Mouse (Mus musculus): ENCODE results near the gene Dok4. TPM values are rescaled to one million over a fixed set of nuclear protein-coding genes. Genes with fewer than 3 reads are reported as not detected.
A peak's percentile ranks its signal among the peaks of the same experiment; 100 is the strongest.
"Not testable (repeated sequence)": the region's sequence is repeated elsewhere in the genome, so short reads cannot be mapped to it uniquely, and the experiment has no call there.

The Dok4 gene
- polyA plus RNA-seq, 1 experiment = 3.8 TPM

DNA sequence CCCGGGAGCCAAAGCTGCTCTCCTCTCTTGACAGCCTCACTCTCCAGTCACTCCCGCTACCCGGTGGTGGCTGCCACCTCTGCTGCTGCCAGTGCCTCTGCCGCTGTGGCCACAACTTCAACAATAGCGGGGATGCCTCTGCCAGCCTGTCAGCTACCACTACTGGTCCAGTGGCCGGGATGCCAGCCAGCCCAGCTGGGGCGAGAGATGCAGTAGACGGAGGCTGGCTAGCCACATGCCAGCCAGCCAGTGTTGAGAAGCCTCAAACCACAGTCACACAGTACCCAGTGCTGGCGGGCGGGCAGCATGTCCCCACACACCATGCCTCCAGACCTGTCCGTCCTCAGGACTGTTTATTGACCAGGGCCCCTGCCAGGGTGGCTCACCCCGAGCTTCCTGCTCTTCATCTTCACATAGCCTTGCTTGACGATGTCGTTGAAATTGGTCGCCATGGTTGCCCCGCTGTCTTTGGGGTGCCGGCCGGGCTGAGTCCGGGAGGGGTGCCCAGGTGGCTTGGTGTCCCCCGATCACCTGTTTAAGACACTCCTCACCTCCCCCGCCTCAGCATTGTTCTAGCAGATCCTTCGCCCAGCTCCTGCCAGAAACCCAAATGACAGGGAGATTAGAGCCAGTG is 5.5 kb downstream of the Dok4 start:
- Histone ChIP-seq H3K4me3 (ENCODE audit: insufficient read depth, low read depth, low read length) (peak overlapping the region; percentile 53), H3K4me1 (ENCODE audit: control insufficient read depth, insufficient read depth, insufficient read length, low read length) (peaks cover 18% of the 10 kb centered on the region), H3K27ac (replicated peaks; ENCODE audit: low read depth, low read length) (peak overlapping the region; percentile 39; the same call in 1 of the 2 replicates)

DNA sequence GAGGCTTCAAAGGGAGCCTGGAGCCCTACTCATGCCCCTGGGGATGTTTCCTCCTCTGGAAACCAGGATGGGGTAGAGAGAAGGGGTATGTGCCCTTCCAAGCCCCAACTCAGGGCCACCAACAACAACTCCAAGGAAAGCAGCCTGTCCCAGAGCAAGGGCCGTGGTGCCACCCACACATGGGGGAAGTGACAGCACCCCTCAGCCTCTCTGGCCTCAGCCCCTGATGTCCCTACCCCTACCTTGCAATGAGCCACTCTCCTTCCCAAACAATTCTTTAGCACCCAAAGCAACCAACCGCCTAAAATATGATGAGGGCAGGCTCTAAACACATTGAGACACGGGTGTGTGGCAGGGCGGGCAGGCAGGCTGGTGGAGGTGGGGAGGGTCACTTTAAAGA is 6.1 kb downstream of the Dok4 start:
- Histone ChIP-seq H3K27ac (replicated peaks; ENCODE audit: low read depth, low read length) (no peak overlapping the region), H3K4me3 (ENCODE audit: insufficient read depth, low read depth, low read length) (no peak overlapping the region), H3K4me1 (ENCODE audit: control insufficient read depth, insufficient read depth, insufficient read length, low read length) (peaks cover 18% of the 10 kb centered on the region)

GRCm38 (mm10) chr8:94869146-94869545 is 7.0 kb downstream of the Dok4 start:
- H3K27ac ChIP-seq (replicated peaks; ENCODE audit: low read depth, low read length) = no peak overlapping the region
- no peak overlapping the region for H3K4me3 ChIP-seq (ENCODE audit: insufficient read depth, low read depth, low read length)
- peaks cover 18% of the 10 kb centered on the region for H3K4me1 ChIP-seq (ENCODE audit: control insufficient read depth, insufficient read depth, insufficient read length, low read length)

GRCm38 (mm10) chr8:94866921-94867320 is 9.2 kb downstream of the Dok4 start:
- H3K4me3 ChIP-seq (ENCODE audit: insufficient read depth, low read depth, low read length) = no peak overlapping the region
- peaks cover 19% of the 10 kb centered on the region for H3K4me1 ChIP-seq (ENCODE audit: control insufficient read depth, insufficient read depth, insufficient read length, low read length)
- H3K27ac ChIP-seq (replicated peaks; ENCODE audit: low read depth, low read length) = no peak overlapping the region

- Histone ChIP-seq H3K4me1 (ENCODE audit: control insufficient read depth, insufficient read depth, insufficient read length, low read length) (peaks cover 13% of the 10 kb centered on the region), H3K27ac (replicated peaks; ENCODE audit: low read depth, low read length) (no peak overlapping the region), H3K4me3 (ENCODE audit: insufficient read depth, low read depth, low read length) (no peak overlapping the region)
Observed at GRCm38 (mm10) chr8:94865292-94865691, 10.8 kb downstream of the Dok4 start.

DNA sequence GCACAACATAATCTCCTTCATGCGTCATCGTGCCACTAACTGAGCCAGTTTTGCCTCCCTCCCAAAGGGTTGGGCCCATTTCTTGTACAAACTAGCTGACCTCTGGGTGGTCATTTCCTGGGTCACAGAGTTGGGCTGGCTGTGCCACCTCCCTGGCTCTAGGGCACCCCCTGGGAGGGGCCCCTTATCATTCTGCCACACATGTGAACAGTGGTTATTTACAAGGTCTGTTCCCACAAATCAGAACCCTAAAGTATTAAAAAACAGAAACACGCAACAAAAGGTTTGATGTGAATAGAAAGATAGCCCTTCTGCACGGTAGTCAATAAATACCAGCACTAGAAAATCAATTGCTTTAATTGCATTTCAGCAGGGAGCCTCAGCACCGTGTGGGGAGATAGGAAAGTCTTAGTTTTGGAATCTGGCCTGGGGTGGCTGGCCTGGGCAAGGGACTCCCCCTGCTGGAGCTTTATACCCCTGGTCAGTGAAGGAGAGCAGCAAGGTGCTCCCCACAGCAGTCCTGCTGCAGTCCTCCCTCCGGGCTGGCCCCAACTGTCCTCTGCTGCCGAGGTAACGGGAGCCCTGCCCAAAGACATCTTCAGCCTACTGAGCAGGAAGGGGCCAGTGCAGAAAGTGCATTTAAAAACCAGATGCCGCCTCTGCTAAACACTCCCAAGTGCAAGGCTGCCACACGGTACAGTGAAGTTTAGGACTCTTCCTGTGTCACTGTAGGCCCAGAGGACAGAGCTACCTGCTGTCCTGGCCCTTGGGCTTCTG is 12.0 kb downstream of the Dok4 start:
- no peak overlapping the region for H3K4me3 ChIP-seq (ENCODE audit: insufficient read depth, low read depth, low read length)
- peaks cover 5% of the 10 kb centered on the region for H3K4me1 ChIP-seq (ENCODE audit: control insufficient read depth, insufficient read depth, insufficient read length, low read length)
- 0 out of 2 replicates have a peak overlapping the region, but pooled peaks have one; percentile 14 for H3K27ac ChIP-seq (replicated peaks; ENCODE audit: low read depth, low read length)

- Histone ChIP-seq H3K4me1 (ENCODE audit: control insufficient read depth, insufficient read depth, insufficient read length, low read length) (0 out of 2 replicates have a peak, but pooled peaks cover 2% of the 10 kb centered on the region), H3K27ac (replicated peaks; ENCODE audit: low read depth, low read length) (peak overlapping the region; percentile 28), H3K4me3 (ENCODE audit: insufficient read depth, low read depth, low read length) (no peak overlapping the region)
Observed at GRCm38 (mm10) chr8:94862487-94863220, 13.5 kb downstream of the Dok4 start.

- Histone ChIP-seq H3K4me3 (ENCODE audit: insufficient read depth, low read depth, low read length) (no peak overlapping the region), H3K27ac (replicated peaks; ENCODE audit: low read depth, low read length) (no peak overlapping the region), H3K4me1 (ENCODE audit: control insufficient read depth, insufficient read depth, insufficient read length, low read length) (0 out of 2 replicates have a peak, but pooled peaks cover 2% of the 10 kb centered on the region)
Observed at GRCm38 (mm10) chr8:94861352-94861910, 14.7 kb downstream of the Dok4 start.

DNA sequence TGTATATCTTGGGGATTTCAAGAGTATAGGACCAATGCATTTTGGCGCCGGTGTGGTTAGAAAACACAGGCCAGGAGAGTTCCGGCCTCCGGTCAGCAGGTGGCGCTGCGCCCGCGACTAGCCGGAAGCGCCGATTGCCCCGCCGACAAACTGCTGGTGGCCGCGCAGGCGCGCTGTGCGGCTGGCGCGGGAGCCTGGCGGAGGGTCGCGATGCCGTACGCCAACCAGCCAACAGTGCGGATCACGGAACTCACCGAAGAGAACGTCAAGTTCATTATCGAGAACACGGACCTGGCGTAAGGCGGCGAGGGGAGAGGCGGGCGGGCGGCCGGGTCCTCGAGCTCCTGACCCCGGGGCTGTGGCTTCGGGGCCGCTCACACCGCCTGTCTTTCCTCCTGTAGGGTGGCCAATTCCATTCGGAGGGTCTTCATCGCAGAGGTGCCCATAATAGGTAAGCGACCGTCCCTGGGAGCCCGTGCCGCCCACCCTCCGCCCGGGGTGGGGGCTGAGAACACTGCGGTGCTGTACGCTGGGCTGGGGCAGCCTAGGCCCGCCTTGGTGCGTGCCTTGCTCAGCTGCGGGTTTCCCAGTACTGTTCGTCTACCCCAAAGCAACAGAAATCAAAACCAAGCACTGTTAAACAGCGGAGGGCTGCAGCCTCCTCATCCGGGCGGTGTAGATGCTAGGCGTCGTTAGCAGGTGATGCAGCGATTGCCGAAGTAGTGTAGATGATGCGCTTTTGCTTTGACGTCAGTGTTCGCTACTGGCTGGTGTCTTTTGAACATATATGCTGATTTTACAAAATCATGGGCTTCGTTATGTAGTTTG is 18.6 kb downstream of the Dok4 start, which contains the start of gene Polr2c:
Gene Polr2c (plus strand): TSS at position 105 of the 828 bp plus-strand sequence.
- Histone ChIP-seq H3K27ac (replicated peaks; ENCODE audit: low read depth, low read length) (peak within 1 kb of the TSS; percentile 61), H3K4me1 (ENCODE audit: control insufficient read depth, insufficient read depth, insufficient read length, low read length) (0 out of 2 replicates have a peak, but pooled peaks cover under 1% of the 10 kb centered on the region), H3K4me3 (ENCODE audit: insufficient read depth, low read depth, low read length) (peak within 1 kb of the TSS; percentile 85)

DNA sequence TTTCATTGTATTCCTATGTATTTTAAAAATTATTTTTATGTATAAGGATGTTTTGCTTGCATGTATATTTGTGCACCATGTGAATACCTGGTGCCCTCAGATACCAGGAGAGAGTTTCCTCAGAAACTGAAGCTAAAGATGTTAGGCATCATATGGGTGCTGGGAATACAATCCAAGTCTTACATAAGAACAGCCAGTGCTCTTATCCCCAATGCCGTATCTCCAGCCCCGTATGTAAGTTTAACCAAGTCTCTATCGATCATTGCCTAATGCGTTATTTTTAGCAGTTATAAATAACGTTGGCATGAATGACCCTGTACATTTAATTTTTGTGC is 19.2 kb downstream of the Dok4 start:
- H3K4me3 ChIP-seq (ENCODE audit: insufficient read depth, low read depth, low read length) = no peak overlapping the region
- H3K27ac ChIP-seq (replicated peaks; ENCODE audit: low read depth, low read length) = no peak overlapping the region
- H3K4me1 ChIP-seq (ENCODE audit: control insufficient read depth, insufficient read depth, insufficient read length, low read length) = no peaks in the 10 kb centered on the region

GRCm38 (mm10) chr8:94854761-94855160 is 21.4 kb downstream of the Dok4 start:
- not testable (repeated sequence) for H3K4me3 ChIP-seq (ENCODE audit: insufficient read depth, low read depth, low read length); H3K27ac ChIP-seq (replicated peaks; ENCODE audit: low read depth, low read length); H3K4me1 ChIP-seq (ENCODE audit: control insufficient read depth, insufficient read depth, insufficient read length, low read length)

DNA sequence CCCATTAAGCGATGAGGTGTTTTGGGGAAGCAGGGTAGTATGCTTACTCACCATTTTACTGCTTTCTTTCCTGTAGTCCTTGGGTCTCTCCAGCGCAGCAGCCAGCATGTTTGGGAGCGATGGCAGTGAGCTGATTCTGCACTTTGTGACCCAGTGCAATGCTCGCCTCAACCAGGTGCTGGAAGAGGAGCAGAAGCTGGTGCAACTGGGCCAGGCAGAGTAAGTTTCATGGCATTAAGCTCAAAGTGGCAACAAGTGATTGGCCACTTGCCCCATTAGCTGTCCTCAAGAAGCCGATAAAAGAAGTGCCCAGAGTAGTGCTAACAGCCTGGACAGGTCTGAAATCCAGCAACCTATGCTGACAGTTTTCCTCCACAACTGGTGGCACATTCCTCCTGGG is 26.1 kb downstream of the Dok4 start:
- 0 out of 2 replicates have a peak overlapping the region, but pooled peaks have one; percentile 6 for H3K27ac ChIP-seq (replicated peaks; ENCODE audit: low read depth, low read length)
- H3K4me1 ChIP-seq (ENCODE audit: control insufficient read depth, insufficient read depth, insufficient read length, low read length) = peaks cover 4% of the 10 kb centered on the region; the same call in 1 of the 2 replicates
- H3K4me3 ChIP-seq (ENCODE audit: insufficient read depth, low read depth, low read length) = no peak overlapping the region

DNA sequence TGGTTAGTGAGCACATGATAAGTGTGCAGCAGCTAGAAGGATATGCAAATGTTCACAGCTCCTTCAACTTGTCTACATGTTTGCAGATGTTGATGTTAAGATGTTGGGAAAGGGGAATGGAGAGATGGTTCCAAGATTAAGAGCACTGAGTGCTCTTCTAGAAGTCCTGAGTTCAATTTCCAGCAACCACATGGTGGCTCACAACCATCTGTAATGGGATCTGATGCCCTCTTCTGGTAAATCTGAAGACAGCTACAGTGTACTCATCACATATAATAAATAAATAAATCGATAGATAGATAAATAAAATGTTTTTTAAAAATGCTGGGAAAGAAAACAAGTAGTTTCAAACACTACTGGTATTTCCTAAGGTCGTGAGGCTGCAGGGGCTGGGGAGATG is 34.9 kb downstream of the Dok4 start:
- Histone ChIP-seq H3K4me1 (ENCODE audit: control insufficient read depth, insufficient read depth, insufficient read length, low read length) (no peaks in the 10 kb centered on the region), H3K4me3 (ENCODE audit: insufficient read depth, low read depth, low read length) (no peak overlapping the region), H3K27ac (replicated peaks; ENCODE audit: low read depth, low read length) (no peak overlapping the region)

GRCm38 (mm10) chr8:94838600-94838999 is 37.5 kb downstream of the Dok4 start:
- H3K4me3 ChIP-seq (ENCODE audit: insufficient read depth, low read depth, low read length) = peak overlapping the region; percentile 84
- H3K4me1 ChIP-seq (ENCODE audit: control insufficient read depth, insufficient read depth, insufficient read length, low read length) = no peaks in the 10 kb centered on the region
- H3K27ac ChIP-seq (replicated peaks; ENCODE audit: low read depth, low read length) = peak overlapping the region; percentile 97
